Mouse (Mus musculus) urinary bladder, postnatal 25 days (tissue): Measurements from ENCODE around the gene Ap1m1.
A peak's percentile ranks its signal among the peaks of the same experiment; 100 is the strongest.

ENCODE experiments used
- DNase-seq: peaks from one replicate; pipeline ENCODE4 v3.0.0; 2022; ENCODE audit warnings: low spot score

Ap1m1 gene

GRCm38 (mm10) chr8:72259862-72260261 is 20.0 kb downstream of the Ap1m1 start:
- DNase-seq: no peak

- DNase-seq: no peak
These were observed 20.8 kb downstream of the Ap1m1 start for GRCm38 (mm10) chr8:72260585-72260984.

GRCm38 (mm10) chr8:72261019-72261418 is 21.2 kb downstream of the Ap1m1 start:
- peak; percentile 38 for DNase-seq

GRCm38 (mm10) chr8:72261431-72261830 is 21.6 kb downstream of the Ap1m1 start:
- no peak for DNase-seq

GRCm38 (mm10) chr8:72261872-72262271 is 22.1 kb downstream of the Ap1m1 start:
- DNase-seq: no peak

- DNase-seq: no peak
These were observed 22.9 kb downstream of the Ap1m1 start for GRCm38 (mm10) chr8:72262756-72263155.

GRCm38 (mm10) chr8:72263451-72263850 is 23.6 kb downstream of the Ap1m1 start:
- no peak for DNase-seq

- DNase-seq: no peak
These were observed 25.5 kb downstream of the Ap1m1 start for GRCm38 (mm10) chr8:72265342-72265741.

- no peak for DNase-seq
These were observed 26.9 kb downstream of the Ap1m1 start for GRCm38 (mm10) chr8:72266671-72267070.

- no peak for DNase-seq
These were observed 27.3 kb downstream of the Ap1m1 start for GRCm38 (mm10) chr8:72267106-72267505.

GRCm38 (mm10) chr8:72268356-72268755 is 28.5 kb downstream of the Ap1m1 start:
- DNase-seq: no peak

GRCm38 (mm10) chr8:72270606-72271005 is 30.8 kb downstream of the Ap1m1 start:
- DNase-seq: no peak

GRCm38 (mm10) chr8:72271051-72271660 is 31.3 kb downstream of the Ap1m1 start:
- DNase-seq: no peak

GRCm38 (mm10) chr8:72271691-72272090 is 31.9 kb downstream of the Ap1m1 start:
- DNase-seq: no peak

GRCm38 (mm10) chr8:72272361-72272760 is 32.5 kb downstream of the Ap1m1 start:
- peak; percentile 52 for DNase-seq

GRCm38 (mm10) chr8:72273111-72273770 is 33.4 kb downstream of the Ap1m1 start:
- DNase-seq: no peak

- DNase-seq: no peak
These were observed 34.0 kb downstream of the Ap1m1 start for GRCm38 (mm10) chr8:72273807-72274206.

GRCm38 (mm10) chr8:72277244-72277643 is 37.4 kb downstream of the Ap1m1 start:
- no peak for DNase-seq

GRCm38 (mm10) chr8:72279151-72279550 is 39.3 kb downstream of the Ap1m1 start:
- no peak for DNase-seq

GRCm38 (mm10) chr8:72281634-72282033 is 41.8 kb downstream of the Ap1m1 start:
- no peak for DNase-seq

GRCm38 (mm10) chr8:72285285-72285684 is 45.5 kb downstream of the Ap1m1 start:
- DNase-seq: no peak

- no peak for DNase-seq
These were observed 49.2 kb downstream of the Ap1m1 start for GRCm38 (mm10) chr8:72289051-72289450.

GRCm38 (mm10) chr8:72291104-72291503 is 51.3 kb downstream of the Ap1m1 start:
- DNase-seq: no peak

GRCm38 (mm10) chr8:72293309-72293708 is 53.5 kb downstream of the Ap1m1 start:
- DNase-seq: no peak
